Mouse (Mus musculus) lung, adult 2 months (tissue): ENCODE results near the gene Zbtb48.

Experiments used
- CTCF ChIP-seq: fragments of 200-500 bp; IDR thresholded peaks from 2 replicates; pipeline ENCODE4 v1.5.1; 2011; ENCODE audit warnings: mild to moderate bottlenecking, low read length, control low read depth; ENCODE audit not compliant: insufficient read depth
- POLR2A ChIP-seq: fragments of 200-500 bp; IDR thresholded peaks from 2 replicates; pipeline ENCODE4 v1.6.1; 2011; ENCODE audit warnings: low read depth, mild to moderate bottlenecking, control low read depth, low read length, borderline replicate concordance; ENCODE audit errors: extremely low read depth

DNA sequence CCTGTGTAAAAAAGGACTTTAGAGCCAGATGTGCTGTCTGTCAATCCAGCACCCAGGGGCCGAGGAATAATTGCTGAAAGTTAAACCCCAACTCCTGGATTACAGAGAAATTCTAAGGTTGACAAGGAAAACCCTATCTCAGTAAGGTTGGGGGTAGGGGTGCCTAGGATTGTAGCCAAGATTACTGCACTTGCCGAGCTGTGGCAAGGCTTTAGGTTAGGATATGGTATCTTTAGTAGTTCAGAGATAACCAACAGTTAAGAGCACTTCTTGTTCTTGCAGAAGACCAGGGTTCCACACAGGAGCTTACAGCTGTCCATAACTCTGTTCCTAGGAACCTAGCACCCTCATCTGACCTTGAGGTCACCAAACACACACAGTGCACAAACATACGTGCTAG lies 29.8 kb downstream of the Zbtb48 start:
- TF ChIP-seq POLR2A = no peak
- no peak for TF ChIP-seq CTCF
